Mouse (Mus musculus) monocyte, adult 59 days (primary cell): ENCODE measurements around the gene Gm7879. TPM values are rescaled to one million over a fixed set of nuclear protein-coding genes. Genes with fewer than 3 reads are reported as not detected.

Source experiments
- total RNA-seq, 2 experiments: library from RNA; stranded (reverse); gene quantifications; one replicate each; pipeline ENCODE4 v1.2.4; 2023

Gm7879 gene
- 1 to 10 TPM; 5.8 to 7.3 TPM for total RNA-seq

DNA sequence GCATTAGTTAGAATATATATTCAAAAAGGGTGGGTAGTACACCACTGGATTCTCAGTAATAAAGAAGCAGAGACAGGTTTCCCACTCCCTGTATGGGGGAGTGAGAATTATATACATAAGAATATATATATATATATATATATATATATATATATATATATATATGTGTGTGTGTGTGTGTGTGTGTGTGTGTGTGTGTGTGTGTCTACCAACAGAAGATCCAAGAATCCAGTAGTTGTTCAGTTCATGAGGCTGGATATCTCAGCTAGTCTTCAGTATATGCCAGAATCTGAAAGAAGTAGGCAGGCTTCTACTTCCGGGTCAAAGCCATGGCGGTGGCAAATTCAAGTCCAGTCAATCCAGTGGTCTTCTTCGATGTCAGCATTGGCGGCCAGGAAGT lies at the start of gene Gm7879:
Gene Gm7879 (plus strand): TSS at position 301 of the 400 bp plus-strand sequence.

DNA sequence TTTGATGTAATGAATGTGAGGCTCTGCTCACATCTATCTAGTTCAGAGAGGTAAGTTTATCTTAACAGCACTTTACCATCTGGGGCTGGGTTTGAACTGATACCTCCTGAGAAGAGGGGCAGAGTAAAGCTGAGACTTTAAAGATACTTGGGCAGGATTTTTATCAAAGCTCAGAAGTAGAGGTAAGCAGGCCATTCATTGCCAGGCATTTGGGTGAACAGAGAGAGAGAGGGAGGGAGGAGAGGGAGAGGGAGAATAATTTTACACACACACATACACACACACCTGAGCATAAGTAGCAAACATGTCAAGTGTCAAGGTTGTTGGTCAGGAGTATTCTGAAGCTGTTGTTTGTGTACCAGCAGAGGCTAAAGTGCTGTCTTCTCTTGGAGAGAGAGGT lies 44.7 kb upstream of the Gm7879 start, which contains the start of gene Cd38:
Gene Cd38 (plus strand): TSS at position 301 of the 400 bp plus-strand sequence.

Other genes starting within 250 kb of the Gm7879 start
- gene Bst1, start 94.3 kb upstream of the Gm7879 start, total RNA-seq: 10 to 100 TPM; 14.1 to 15.0 TPM
- 10 to 100 TPM; 89.8 to 94.1 TPM for gene Fbxl5, start 91.5 kb upstream of the Gm7879 start, total RNA-seq
- gene Cd38, start 44.6 kb upstream of the Gm7879 start, total RNA-seq: 10 to 100 TPM; 19.3 to 19.5 TPM
- not detected for gene Fgfbp1, start 68.6 kb downstream of the Gm7879 start, total RNA-seq
- gene Prom1, start 188.9 kb downstream of the Gm7879 start, total RNA-seq: 1 to 10 TPM; 3.1 to 4.3 TPM